Mouse (Mus musculus) adrenal gland, adult 2 months (tissue): Measurements from ENCODE around the gene Chordc1. TPM values are rescaled to one million over a fixed set of nuclear protein-coding genes. Genes with fewer than 3 reads are reported as not detected.
"Not testable (repeated sequence)": the region's sequence is repeated elsewhere in the genome, so short reads cannot be mapped to it uniquely, and the experiment has no call there.

Source experiments
- DNase-seq: peaks from one replicate; pipeline ENCODE4 v3.0.0; 2021
- long read RNA-seq: library from polyadenylated mRNA; stranded (forward); transcript quantifications from one replicate; pipeline ENCODE4 v2.0.0, GENCODE M21; 2021
- polyA plus RNA-seq: library from polyadenylated mRNA; depleted of rRNA; stranded (reverse); fragments of >200 nt; gene quantifications from 2 replicates; pipeline ENCODE4 v1.2.3, GENCODE M21; 2012; rRNA removed
- total RNA-seq, 2 experiments: library from RNA; stranded (reverse); gene quantifications; 2 replicates each; pipeline ENCODE4 v1.2.3; 2021

Gene Chordc1
- 100 to 1,000 TPM in 1 of 2 experiments, 10 to 100 TPM in 1; 60.0 to 147 TPM for total RNA-seq
- polyA plus RNA-seq: 31.2 and 47.1 TPM in 2 replicates
- long read RNA-seq, full-length matches to known transcripts: 41 of 45 reads
- long read RNA-seq, partial matches to known transcripts: 1 of 45 reads
- long read RNA-seq, other reads (novel, unspliced or antisense): 3 of 45 reads

DNA sequence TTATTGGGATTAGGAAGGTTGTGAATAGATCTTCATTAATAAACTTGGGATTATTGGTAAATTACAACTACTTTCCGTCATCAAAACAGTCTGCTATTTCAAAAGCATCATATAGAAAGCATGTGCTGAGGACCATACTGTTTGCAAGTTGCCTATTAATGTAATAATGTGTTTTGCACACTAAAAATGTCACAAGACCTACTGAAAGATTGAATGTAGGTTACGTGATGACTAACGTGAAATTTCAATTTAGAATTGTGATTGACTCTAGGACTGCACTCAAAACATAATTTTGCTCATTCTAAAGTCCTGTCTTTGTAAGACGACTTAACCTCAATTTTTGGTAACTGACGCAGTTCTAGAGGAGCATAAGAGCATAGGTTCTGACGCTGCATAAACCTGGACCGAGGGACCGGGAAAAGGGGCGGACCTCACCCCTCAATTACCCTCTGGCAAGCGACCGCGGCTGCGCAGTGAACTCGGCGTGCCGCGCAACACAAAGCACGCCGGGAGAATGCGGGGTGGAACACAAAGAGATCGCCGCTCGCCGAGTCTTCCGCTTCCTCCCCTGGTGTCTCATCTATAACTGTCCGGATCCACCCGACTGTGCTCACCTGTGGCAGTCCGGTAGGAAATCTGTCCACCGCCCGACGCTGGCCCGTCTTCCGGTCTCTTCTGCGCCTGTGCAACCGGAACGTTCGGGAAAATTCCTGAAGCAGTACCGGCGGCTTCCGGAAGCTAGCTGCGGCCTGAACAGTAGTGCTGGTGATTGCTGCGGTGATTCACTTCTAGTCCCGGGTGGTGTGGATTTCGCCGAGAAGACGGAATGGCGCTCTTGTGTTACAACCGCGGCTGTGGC is at the start of gene Chordc1:
Gene Chordc1 (plus strand): TSS at position 555 of the 859 bp plus-strand sequence.
- peak; percentile 96 for DNase-seq

DNA sequence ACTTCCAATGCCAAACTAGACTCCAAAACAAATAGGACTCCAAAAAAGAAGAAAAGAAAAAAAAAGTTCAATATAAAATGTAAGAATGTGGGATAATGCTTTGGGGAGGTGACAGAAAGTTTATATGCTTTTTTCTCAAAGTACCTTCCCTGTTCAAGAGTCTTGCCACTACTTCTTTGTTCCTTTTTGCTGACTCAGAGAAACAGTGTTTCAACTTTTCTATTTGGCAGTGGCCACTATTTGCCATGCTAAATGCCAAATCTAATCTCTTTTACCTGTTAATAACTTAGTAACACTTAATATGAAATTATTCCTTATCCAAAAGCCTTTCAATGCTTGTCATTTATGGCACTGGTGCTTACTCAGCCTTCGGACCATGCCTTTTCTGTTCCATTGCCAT is 16.0 kb upstream of the Chordc1 start:
- DNase-seq: no peak

DNA sequence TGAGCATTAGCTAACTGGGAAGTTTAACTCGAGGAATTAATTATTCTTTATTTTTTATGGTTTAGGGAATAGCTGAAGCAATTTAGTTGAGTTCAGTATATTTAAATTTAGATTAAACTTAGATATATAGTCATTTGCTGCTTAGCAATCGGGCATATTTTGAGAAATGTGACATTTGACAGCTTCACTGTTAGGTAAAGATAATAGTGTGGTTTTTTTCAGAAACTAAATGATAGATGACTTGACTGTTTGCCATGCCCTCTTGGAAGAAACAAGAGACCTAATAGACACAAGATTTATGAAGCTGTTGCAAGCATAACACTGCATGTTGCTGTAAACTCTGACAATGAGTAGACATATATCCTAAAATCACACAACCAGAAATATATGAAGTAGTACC is 15.1 kb upstream of the Chordc1 start:
- no peak for DNase-seq

DNA sequence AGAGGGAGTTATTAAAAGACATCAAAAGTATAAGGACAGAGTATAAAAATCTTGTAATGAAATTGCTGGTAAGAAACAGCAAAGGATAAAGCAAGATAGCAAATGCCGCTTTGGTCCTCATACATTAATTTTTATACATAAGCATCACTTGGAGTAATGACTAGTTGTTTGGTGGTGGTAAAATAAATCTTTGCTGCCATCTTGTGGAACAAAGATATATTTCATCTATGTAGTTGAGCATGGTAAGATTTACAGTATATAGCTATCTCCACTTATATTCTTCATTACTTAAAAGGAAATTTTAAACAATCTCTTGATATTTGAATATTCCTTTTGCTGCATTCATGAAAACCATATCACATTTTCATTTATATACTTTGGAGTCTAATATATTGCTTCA is 14.4 kb upstream of the Chordc1 start:
- DNase-seq: no peak

DNA sequence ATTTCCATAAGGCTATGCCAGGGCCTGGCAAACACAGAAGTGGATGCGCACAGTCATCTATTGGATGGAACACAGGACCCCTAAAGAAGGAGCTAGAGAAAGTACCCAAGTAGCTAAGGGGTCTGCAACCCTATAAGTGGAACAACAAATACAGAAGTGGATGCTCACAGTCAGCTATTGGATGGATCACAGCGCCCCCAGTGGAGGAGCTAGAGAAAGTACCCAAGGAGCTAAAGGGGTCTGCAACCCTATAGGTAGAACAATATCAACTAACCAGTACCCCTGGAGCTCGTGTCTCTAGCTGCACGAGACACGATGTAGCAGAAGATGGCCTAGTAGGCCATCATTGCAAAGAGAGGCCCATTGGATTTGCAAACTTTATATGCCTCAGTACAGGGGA is 13.2 kb upstream of the Chordc1 start:
- not testable (repeated sequence) for DNase-seq

DNA sequence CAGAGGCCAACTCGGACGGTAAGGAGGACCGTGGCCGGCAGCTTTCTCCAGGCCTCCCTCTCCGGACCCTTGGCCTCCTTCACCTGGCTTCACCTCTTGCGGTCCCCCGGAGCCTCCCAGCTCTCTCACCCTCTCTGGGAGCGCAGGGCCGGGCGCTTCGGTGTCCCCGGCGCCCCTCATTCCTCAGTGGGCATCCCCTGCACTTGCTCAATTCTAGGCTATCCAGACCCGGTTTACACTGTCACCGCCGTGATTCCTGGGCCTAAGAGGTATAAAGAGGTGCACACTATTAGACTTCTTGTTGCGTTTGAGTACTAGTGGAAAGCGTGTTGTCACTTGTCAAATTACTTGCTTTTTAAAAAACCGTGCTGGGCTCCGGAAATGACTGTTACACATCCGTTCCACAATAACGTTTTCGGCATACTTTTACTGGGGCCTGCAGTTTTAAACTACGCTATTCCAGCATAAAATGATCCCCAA is 558 bp downstream of the Chordc1 start:
- DNase-seq: no peak

DNA sequence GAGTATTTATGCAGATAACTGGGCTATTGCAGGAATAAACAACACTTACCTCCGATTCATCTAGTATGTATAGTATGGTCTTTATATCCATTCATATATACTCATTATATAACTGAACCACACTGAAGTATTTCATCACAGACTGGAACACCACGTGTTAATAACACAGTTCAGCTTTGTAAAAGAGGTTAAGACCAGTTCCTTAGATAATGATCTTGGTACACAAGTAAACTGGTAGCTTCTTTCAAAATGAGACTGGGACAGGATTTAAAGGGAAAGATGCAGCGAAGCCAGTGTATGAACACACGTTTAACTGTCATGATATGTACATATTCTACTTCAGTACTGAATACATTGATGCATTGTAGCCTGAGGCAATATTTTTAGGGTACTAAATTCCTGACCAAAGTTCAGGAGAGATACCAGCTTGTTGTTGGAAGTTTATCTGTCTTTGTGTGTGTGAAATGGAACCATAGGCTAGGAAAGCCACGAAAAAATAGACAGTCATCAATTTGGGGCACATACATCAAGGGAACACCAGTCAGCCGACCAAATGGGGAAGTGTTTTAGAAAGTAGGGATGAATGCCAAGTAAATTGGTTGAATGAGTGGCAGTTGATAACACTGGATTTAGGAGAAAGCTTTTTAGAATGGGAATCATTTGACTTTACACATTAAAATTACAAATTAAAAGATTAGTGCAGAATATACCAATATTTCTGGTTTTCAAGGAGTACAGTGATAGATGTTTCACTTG is 1.3 kb downstream of the Chordc1 start:
- no peak for DNase-seq

DNA sequence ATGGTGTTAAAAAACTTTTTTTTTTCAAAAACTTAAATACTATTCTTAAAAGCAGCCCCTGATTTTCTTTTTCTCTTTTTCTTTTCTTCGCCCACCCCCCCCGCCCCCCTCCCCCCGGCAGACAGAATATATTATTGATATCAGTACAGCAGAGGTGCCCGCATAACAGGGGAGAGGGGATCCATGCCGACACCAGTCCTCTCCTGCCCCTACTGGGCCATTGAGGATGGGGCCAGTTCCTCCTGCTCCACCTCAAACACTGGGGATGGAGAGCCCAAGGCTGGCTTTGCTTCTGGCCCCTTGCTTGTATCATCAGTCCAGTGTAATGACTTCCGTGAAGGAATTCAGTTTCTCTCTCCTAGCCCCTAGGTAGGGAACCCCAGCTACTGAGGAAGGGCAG is 6.4 kb downstream of the Chordc1 start:
- DNase-seq: no peak

DNA sequence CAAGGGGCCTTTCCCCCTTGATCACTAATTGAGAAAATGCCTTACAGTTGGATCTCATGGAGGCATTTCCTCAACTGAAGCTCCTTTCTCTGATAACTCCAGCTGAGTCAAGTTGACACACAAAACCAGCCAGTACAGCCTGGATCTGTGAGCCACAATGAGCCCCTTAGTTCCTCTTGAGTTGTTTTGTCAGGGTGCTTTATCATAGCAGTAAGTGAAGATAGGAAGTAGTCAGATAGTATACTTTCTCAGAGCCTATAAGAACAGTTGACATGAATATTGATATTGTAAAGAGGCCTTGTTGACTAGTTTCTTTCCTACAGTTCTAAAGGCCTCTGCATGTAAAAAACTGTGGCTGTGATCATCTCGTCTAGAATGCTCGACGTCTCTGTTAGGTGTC is 28.1 kb downstream of the Chordc1 start:
- DNase-seq: no peak

Other genes starting within 250 kb of the Chordc1 start
- 1 to 10 TPM; 4.0 TPM for gene Naalad2, start 110.9 kb downstream of the Chordc1 start, total RNA-seq
- gene Naalad2, start 110.9 kb downstream of the Chordc1 start, polyA plus RNA-seq: 0.09 and 0.20 TPM in 2 replicates
- gene Ubtfl1, start 112.3 kb downstream of the Chordc1 start, total RNA-seq: not detected
- gene Ubtfl1, start 112.3 kb downstream of the Chordc1 start, polyA plus RNA-seq: not detected in 2 replicates
- gene Mbd3l2, start 138.5 kb downstream of the Chordc1 start, total RNA-seq: not detected
- gene Mbd3l2, start 138.5 kb downstream of the Chordc1 start, polyA plus RNA-seq: not detected in 2 replicates
- gene Zfp558, start 186.1 kb downstream of the Chordc1 start, total RNA-seq: 1 to 10 TPM in 1 of 2 experiments, under 1 TPM in 1; 0.69 to 1.3 TPM
- gene Zfp558, start 186.1 kb downstream of the Chordc1 start, polyA plus RNA-seq: not detected in 2 replicates
- not detected for gene Mbd3l1, start 186.2 kb downstream of the Chordc1 start, total RNA-seq
- not detected in 2 replicates for gene Mbd3l1, start 186.2 kb downstream of the Chordc1 start, polyA plus RNA-seq